Mouse (Mus musculus) liver, embryonic 12.5 days (tissue): ENCODE results near the gene Uba2. TPM values are rescaled to one million over a fixed set of nuclear protein-coding genes. Genes with fewer than 3 reads are reported as not detected.
A peak's percentile ranks its signal among the peaks of the same experiment; 100 is the strongest.

ENCODE experiments used
- ATAC-seq: fragments of 200-750 bp; cut with Nextera tagmentation; 2 replicates; pipeline ENCODE4 v1.8.0; 2017; ENCODE audit warnings: moderate number of reproducible peaks, mild to moderate bottlenecking, moderate library complexity
- H3K27ac ChIP-seq: fragments of 300-500 bp; sonication (generic); 2 replicates; pipeline ENCODE4 v1.5.1; 2016; ENCODE audit warnings: mild to moderate bottlenecking
- H3K27me3 ChIP-seq: fragments of 300-500 bp; sonication (generic); replicated peaks from 2 replicates; pipeline ENCODE4 v1.6.1; 2016; ENCODE audit warnings: mild to moderate bottlenecking, moderate library complexity
- H3K36me3 ChIP-seq: fragments of 300-500 bp; sonication (generic); 2 replicates; pipeline ENCODE4 v1.6.1; 2016; ENCODE audit warnings: mild to moderate bottlenecking, moderate library complexity
- H3K4me1 ChIP-seq: fragments of 300-500 bp; sonication (generic); 2 replicates; pipeline ENCODE4 v1.6.1; 2016
- H3K4me2 ChIP-seq: fragments of 300-500 bp; sonication (generic); 2 replicates; pipeline ENCODE4 v1.6.1; 2016; ENCODE audit warnings: mild to moderate bottlenecking, moderate library complexity
- H3K4me3 ChIP-seq: fragments of 300-500 bp; sonication (generic); 2 replicates; pipeline ENCODE4 v1.5.1; 2016; ENCODE audit warnings: mild to moderate bottlenecking, moderate library complexity
- H3K9ac ChIP-seq: fragments of 300-500 bp; sonication (generic); 2 replicates; pipeline ENCODE4 v1.6.1; 2016; ENCODE audit warnings: mild to moderate bottlenecking, moderate library complexity
- H3K9me3 ChIP-seq: fragments of 300-500 bp; sonication (generic); replicated peaks from 2 replicates; pipeline ENCODE4 v1.6.1; 2016; ENCODE audit warnings: mild to moderate bottlenecking, moderate library complexity
- WGBS: fragments of 180-500 bp; shearing (Covaris S2); methylation state at CpG from one replicate; pipeline ENCODE4 v1.1.7; 2016; ENCODE audit not compliant: insufficient replicate concordance; 5-methylcytosine and 5-hydroxymethylcytosine counted together
- polyA plus RNA-seq: library from polyadenylated mRNA; unstranded; fragments of >200 nt; fragmentation: Nextera tagmentation; extraction: Ambion mirVana; gene quantifications from 2 replicates; pipeline ENCODE4 v1.2.1, GENCODE M21; 2016

Uba2 gene
- polyA plus RNA-seq, 1 experiment from 2014 or later: 174 TPM

DNA sequence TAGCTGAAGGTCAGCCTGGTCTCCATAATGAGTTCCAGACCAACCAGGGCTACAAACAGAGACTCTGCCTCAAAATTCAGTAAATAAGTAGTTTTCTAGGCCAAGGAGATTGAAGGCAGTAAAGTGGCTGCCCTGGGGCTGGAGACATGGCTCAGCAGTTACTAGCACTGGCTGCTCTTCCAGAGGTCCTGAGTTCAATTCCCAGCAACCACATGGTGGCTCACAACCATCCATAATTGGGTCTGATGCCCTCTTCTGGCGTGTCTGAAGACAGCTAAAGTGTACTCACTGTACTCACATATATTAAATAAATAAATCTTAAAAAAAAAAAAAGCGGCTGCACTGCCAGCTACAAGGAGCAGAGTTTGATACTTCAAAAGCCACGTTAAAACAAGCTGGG is 3.4 kb downstream of the Uba2 start:
- peaks cover 53% of the 10 kb centered on the region for H3K36me3 ChIP-seq
- no peaks in the 10 kb centered on the region for H3K9me3 ChIP-seq
- H3K4me2 ChIP-seq: peak overlapping the region; percentile 56; the same call in 1 of the 2 replicates
- no peak overlapping the region for H3K9ac ChIP-seq
- peaks cover 25% of the 10 kb centered on the region for H3K4me1 ChIP-seq
- H3K27me3 ChIP-seq: no peaks in the 10 kb centered on the region
- no peak overlapping the region for H3K27ac ChIP-seq
- WGBS: 77% methylated on average over 3 of the region's 3 CpGs
- ATAC-seq: no peak
- H3K4me3 ChIP-seq: peak overlapping the region; percentile 23; the same call in 1 of the 2 replicates

DNA sequence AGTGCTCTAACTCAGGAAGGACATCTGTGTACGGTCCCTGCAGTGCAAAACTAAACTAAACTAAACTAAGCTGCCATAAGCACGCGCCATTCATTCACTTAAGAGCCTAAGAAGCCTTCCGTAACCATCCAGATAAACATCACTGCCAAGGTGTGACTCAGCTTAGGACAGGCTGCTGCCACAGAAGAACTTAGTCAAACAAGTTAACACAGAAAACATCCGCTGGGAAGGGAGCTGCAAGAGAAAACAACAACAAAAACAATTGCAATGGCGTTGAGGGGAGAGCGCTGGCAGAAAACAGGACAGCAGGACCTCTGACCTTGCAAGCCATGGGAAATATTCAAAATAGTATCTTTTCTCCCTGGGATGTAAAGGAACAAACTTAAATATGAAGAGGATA is 4.7 kb downstream of the Uba2 start:
- H3K36me3 ChIP-seq: peaks cover 65% of the 10 kb centered on the region
- WGBS: 88% methylated on average over 7 of the region's 7 CpGs

DNA sequence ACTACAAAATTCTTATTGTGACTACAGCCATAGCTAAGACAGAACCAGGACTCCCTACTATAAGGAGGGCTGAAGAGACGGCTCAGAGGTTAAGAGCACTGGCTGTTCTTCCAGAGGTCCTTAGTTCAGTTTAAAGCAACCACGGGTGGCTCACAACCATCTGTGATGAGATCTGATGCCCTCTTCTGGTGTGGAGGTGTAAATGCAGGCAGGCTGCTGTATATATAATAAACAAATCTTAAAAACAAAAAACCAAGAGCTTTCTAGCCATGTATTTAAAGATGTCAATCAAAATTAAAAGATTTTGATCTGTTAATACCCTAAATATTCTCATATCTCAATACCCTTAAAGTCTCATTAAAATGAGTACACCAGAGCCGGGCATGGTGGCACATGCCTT is 10.2 kb downstream of the Uba2 start:
- Histone ChIP-seq H3K36me3 (peaks cover 98% of the 10 kb centered on the region), H3K27ac (no peak overlapping the region), H3K4me3 (no peak overlapping the region), H3K4me2 (no peak overlapping the region), H3K27me3 (no peaks in the 10 kb centered on the region), H3K9ac (no peak overlapping the region), H3K9me3 (no peaks in the 10 kb centered on the region), H3K4me1 (no peaks in the 10 kb centered on the region)
- ATAC-seq: no peak
- WGBS: 82% methylated on average over 3 of the region's 3 CpGs

More for the DNA sequence above, 4.7 kb downstream of the Uba2 start:
- peaks cover 25% of the 10 kb centered on the region for H3K4me1 ChIP-seq
- no peaks in the 10 kb centered on the region for H3K27me3 ChIP-seq
- H3K4me2 ChIP-seq: no peak overlapping the region
- ATAC-seq: no peak
- no peak overlapping the region for H3K4me3 ChIP-seq
- no peaks in the 10 kb centered on the region for H3K9me3 ChIP-seq
- no peak overlapping the region for H3K9ac ChIP-seq
- no peak overlapping the region for H3K27ac ChIP-seq

DNA sequence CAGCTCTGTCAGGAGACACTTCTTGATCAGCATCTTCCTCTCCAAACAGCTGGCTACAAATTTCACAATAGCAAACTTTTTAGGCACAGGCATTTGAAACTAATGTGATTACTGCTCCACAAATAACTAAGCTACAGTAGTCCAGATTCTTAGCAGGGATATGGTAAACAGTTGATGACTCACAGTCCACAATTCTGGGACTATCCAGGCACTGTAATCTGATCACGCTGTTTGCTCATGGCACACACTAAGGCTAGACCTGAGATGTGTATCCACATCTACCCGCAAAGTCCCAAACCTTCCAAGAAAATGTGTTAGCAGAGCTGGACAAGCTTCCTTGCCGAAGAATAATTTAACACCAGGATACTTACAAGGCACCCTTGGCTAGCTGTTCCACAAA is 11.4 kb downstream of the Uba2 start:
- Histone ChIP-seq H3K4me3 (no peak overlapping the region), H3K9ac (no peak overlapping the region), H3K9me3 (no peaks in the 10 kb centered on the region), H3K27me3 (no peaks in the 10 kb centered on the region), H3K27ac (no peak overlapping the region), H3K4me1 (no peaks in the 10 kb centered on the region), H3K36me3 (peaks cover 99% of the 10 kb centered on the region), H3K4me2 (no peak overlapping the region)
- WGBS: 90% methylated on average over 3 of the region's 3 CpGs
- no peak for ATAC-seq

DNA sequence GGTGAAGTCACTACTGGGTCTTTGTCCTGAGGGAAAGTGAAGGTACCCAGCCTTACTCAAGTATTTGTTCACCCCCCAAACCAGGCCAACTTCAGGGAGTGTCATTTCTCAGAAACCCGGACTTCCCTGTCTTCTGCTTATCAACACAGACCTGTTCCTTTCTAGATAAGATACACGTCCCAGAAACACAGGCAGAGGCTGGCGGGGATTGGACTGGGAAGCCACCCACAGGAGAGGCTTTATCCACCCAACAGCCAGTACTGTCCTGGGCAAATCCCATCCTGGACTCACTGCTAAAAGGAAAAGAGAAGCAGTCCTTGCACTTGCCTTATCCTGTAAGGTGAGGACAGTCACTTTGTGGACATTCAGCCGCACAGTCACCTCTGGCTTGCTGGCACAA is 22.2 kb downstream of the Uba2 start:
- Histone ChIP-seq H3K27ac (peak overlapping the region; percentile 70), H3K9ac (peak overlapping the region; percentile 32; the same call in 1 of the 2 replicates), H3K4me1 (peaks cover 25% of the 10 kb centered on the region), H3K27me3 (no peaks in the 10 kb centered on the region), H3K36me3 (peaks cover 99% of the 10 kb centered on the region), H3K4me3 (peak overlapping the region; percentile 9; the same call in 1 of the 2 replicates), H3K9me3 (0 out of 2 replicates have a peak, but pooled peaks cover 6% of the 10 kb centered on the region), H3K4me2 (peak overlapping the region; percentile 53)
- ATAC-seq: peak; percentile 91
- WGBS: 30% methylated on average over 4 of the region's 4 CpGs

DNA sequence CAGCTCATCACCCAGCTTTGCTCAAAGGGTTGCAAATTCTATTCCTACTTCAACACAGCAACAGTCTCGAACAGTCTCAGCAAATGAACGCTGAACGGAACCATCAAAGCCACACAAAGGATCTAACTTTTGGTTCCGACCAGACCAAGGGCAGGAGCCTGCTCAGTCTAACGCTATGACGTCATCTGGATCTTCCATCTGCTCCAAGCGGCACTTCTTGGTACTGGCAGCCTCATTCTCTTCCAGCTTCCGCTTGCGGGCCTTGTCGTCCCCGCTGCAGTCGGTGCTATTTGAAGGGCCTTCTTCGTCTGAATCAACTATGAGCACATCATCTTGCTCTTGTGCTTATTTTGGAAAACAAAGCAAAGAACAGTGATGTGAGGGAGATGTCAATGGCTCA is 28.3 kb downstream of the Uba2 start:
- Histone ChIP-seq H3K4me3 (no peak overlapping the region), H3K36me3 (peaks cover 62% of the 10 kb centered on the region), H3K4me1 (no peaks in the 10 kb centered on the region), H3K9ac (no peak overlapping the region), H3K4me2 (no peak overlapping the region), H3K27me3 (no peaks in the 10 kb centered on the region), H3K27ac (no peak overlapping the region), H3K9me3 (no peaks in the 10 kb centered on the region)
- 93% methylated on average over 13 of the region's 13 CpGs for WGBS
- no peak for ATAC-seq

DNA sequence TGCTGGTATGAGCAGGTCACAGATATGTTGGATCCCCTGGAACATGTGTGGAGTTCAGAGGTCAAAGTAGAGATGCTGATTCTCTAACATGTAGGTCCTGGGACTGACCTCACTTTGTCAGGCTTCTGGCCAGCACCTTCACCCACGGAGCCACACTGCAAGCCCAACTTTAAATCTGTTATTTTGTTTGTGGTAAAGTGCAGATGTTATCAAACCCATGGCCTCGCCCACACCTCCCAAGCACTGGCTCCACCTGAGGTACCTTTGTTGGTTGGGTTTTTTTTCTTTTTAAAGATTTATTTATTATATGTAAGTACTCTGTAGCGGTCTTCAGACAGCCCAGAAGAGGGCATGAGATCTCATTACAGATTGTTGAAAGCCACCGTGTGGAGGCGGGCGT is 29.9 kb downstream of the Uba2 start:
- H3K4me1 ChIP-seq: no peaks in the 10 kb centered on the region
- H3K9me3 ChIP-seq: no peaks in the 10 kb centered on the region
- H3K27ac ChIP-seq: no peak overlapping the region
- H3K36me3 ChIP-seq: peaks cover 46% of the 10 kb centered on the region
- peaks cover 11% of the 10 kb centered on the region for H3K27me3 ChIP-seq
- WGBS: 72% methylated on average over 6 of the region's 6 CpGs
- no peak overlapping the region for H3K4me2 ChIP-seq
- no peak overlapping the region for H3K4me3 ChIP-seq
- 0 out of 2 replicates have a peak, but pooled peaks have one; percentile 27 for ATAC-seq
- H3K9ac ChIP-seq: no peak overlapping the region

DNA sequence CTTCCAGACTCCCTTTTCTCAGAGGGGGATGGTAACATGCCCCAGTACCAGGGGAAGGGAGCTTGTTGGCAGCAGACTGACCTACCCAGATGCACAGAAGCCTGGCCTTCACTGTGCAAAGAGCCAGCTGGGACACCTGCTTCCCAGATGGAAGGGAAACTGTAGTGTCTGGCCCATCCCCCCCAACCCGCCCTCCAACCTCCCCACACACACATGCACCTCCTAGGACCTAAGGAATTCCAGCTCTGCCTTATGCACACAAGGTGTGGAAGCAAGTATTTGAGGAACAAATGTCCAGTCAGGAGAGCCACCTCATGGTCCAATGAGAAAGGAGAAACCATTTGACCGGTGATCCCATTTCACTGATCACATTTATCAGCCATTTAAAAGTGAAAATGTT is 35.1 kb downstream of the Uba2 start:
- H3K9me3 ChIP-seq: no peaks in the 10 kb centered on the region
- H3K27ac ChIP-seq: no peak overlapping the region
- H3K4me3 ChIP-seq: no peak overlapping the region
- peaks cover 55% of the 10 kb centered on the region for H3K27me3 ChIP-seq
- H3K36me3 ChIP-seq: no peaks in the 10 kb centered on the region
- H3K9ac ChIP-seq: no peak overlapping the region
- H3K4me1 ChIP-seq: peaks cover 3% of the 10 kb centered on the region; the same call in 1 of the 2 replicates
- WGBS: 57% methylated on average over 2 of the region's 2 CpGs
- no peak for ATAC-seq
- no peak overlapping the region for H3K4me2 ChIP-seq

DNA sequence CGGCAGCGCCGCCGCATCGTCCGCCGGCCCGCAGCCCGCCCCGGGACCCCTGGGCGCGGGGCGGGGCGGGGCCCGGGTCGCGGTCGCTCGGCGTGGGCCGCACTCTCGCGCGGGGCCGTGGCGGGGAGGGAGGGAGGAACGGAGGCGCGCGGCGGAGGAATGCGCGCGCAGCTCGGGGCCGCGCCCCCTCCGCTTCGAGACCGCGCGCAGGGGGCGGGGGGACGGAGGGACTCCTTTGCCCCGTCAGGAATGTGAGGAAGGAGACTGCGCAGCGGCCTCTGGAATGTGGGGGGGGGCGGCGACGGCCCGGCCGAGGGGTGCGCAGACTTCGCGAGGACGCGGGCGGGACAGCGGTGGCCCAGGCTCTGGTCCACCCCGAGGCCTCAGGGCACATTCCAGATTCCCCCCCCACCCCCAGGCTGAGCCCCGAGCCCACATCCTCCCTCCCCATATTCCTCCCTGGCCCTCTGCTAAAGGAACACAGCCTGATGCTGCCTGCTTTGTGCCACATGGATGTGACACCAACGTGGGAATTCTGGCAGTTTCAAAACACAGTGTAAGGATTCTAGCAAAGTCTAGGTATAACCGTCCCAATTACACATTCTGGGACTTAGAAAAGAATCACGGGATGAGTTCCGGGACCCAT is 36.2 kb downstream of the Uba2 start, which contains the start of gene Wtip:
Gene Wtip (minus strand): TSS at position 152 of the 646 bp plus-strand sequence.
- 3% methylated on average over 55 of the region's 65 CpGs for WGBS

DNA sequence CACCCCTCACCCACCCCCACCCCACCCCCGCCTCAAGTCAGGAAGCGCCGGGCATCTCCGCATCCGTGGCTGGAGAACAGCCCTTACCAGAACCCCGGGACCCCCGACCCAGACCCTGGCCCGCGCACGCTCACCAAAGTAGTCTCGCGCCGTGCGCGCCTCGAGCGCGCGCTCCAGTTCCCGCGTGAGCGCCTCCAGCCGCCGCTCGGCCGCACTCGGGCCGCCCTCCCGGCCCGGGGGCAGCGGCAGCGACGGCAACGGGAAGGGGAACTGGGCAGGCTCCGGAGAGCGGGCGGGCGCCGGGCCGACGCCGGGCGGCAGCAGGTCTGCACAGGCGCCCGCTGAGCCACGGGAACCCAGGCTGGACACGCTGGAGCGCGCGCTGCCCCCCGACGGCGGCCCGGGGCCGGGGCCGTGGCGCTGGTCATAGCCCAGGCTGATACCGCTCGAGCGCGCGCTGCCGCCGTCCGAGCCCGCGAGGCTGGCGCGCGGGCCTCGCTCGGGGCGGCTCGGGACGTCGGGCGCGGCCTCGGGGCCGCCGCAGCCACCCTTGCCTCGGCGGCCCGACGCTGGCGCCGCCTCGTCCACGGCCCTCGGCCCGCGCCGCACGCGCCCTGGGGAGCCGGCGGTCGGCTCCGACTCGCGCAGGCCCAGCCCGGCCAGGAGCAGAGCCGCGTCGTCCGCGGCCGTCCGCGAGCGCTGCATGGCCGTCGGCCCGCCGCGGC is 36.9 kb downstream of the Uba2 start:
- Histone ChIP-seq H3K4me1 (peaks cover 3% of the 10 kb centered on the region; the same call in 1 of the 2 replicates), H3K36me3 (no peaks in the 10 kb centered on the region), H3K9me3 (no peaks in the 10 kb centered on the region), H3K4me2 (peak overlapping the region; percentile 63), H3K9ac (peak overlapping the region; percentile 68), H3K4me3 (peak overlapping the region; percentile 60), H3K27me3 (peaks cover 55% of the 10 kb centered on the region), H3K27ac (peak overlapping the region; percentile 40; the same call in 1 of the 2 replicates)
- 1% methylated on average over 100 of the region's 116 CpGs for WGBS
- ATAC-seq: peak; percentile 54

More for the DNA sequence above, 36.2 kb downstream of the Uba2 start, which contains the start of gene Wtip:
- Histone ChIP-seq H3K27me3 (peaks cover 55% of the 10 kb centered on the region), H3K4me1 (peaks cover 3% of the 10 kb centered on the region; the same call in 1 of the 2 replicates), H3K4me2 (peak within 1 kb of the TSS; percentile 63), H3K27ac (peak within 1 kb of the TSS; percentile 40; the same call in 1 of the 2 replicates), H3K4me3 (peak within 1 kb of the TSS; percentile 60), H3K9me3 (no peaks in the 10 kb centered on the region), H3K9ac (peak within 1 kb of the TSS; percentile 68), H3K36me3 (no peaks in the 10 kb centered on the region)
- peak; percentile 66 for ATAC-seq

DNA sequence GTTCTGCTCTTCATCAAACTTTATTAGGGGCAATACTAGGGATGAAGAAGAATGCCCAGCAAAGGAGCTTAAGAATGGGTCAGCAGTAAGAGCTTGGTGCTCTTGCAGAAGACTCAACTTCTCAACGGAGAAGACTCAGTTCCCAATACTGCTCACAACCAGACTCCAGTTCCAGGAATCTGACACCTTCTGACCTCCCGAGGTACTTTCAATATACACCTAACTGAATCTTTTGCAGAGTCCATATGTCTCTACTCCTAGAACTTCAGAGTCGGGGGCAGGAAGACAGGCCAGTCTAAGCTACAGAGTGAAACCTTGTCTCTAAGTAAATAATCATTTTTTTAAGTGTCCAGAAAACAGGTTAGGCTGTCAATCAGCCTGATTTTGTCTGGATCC is 37.4 kb downstream of the Uba2 start:
- H3K4me2 ChIP-seq: peak overlapping the region; percentile 63
- H3K27ac ChIP-seq: no peak overlapping the region
- H3K36me3 ChIP-seq: peaks cover 4% of the 10 kb centered on the region; the same call in 1 of the 2 replicates
- no peak overlapping the region for H3K9ac ChIP-seq
- peak; percentile 13; the same call in 1 of the 2 replicates for ATAC-seq
- no peaks in the 10 kb centered on the region for H3K9me3 ChIP-seq
- peak overlapping the region; percentile 60 for H3K4me3 ChIP-seq
- peaks cover 3% of the 10 kb centered on the region; the same call in 1 of the 2 replicates for H3K4me1 ChIP-seq
- WGBS: 9% methylated on average over 3 of the region's 3 CpGs
- peaks cover 55% of the 10 kb centered on the region for H3K27me3 ChIP-seq

DNA sequence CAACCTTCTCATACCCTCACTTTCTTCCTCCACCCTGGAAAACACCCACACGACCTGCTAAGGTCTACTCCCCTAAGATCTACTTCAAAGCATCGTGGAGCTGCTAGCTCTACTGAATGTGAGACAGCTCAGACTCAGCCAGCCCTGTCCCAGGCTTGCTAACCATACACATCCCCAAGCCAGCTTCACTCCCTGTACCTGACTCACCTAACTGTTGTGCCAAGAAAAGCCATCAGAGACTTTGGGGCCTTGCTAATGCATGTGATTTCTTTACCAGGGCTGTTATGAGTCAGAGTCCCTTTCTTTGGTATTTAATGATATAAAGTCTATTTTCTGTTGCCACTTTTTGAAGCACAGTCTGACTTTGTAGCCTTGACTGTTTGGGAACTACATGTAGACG is 38.3 kb downstream of the Uba2 start:
- Histone ChIP-seq H3K4me1 (peaks cover 3% of the 10 kb centered on the region; the same call in 1 of the 2 replicates), H3K27ac (no peak overlapping the region), H3K36me3 (peaks cover 5% of the 10 kb centered on the region; the same call in 1 of the 2 replicates), H3K27me3 (peaks cover 55% of the 10 kb centered on the region), H3K4me2 (no peak overlapping the region), H3K9me3 (no peaks in the 10 kb centered on the region), H3K9ac (no peak overlapping the region), H3K4me3 (no peak overlapping the region)
- ATAC-seq: no peak
- 57% methylated on average over 3 of the region's 3 CpGs for WGBS
